In the genomic region with DNA sequence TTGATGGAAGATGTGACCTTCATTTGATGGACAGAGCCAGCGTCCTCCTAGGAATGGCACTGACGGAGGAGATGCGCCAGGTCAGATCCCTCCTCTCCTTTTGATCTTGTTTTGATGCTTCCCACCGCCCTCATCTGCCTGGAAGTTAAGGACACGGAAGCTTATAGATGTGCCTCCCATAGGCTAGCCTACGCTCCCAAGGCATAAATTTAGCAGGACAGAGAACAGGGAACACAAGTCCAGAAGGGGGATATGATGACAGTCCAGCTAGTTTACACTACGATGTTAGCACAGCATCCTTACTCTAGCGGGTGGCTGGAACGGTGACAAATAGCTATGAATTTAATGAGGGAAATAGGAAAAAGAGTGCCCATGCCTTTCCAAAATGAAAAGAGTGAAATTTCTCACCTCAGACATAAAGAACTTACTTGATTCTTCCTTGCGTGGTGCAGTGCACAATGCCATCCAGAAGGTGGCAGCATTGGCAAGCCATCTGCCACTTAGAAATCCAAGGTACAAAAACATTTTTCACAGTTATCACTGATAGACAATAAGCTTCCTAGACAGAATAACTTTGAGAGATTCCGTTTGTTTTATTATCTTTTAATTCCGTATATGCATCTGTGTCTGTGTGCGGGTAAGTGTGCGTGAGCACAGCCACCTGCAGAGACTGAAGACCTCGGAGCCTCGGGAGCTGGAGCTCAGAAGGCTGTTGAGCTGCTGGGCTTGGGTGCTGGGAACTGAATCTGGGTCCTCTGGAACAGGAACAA, we compare ENCODE assay signal across 9 mouse cellular contexts. TPM values are rescaled to one million over a fixed set of nuclear protein-coding genes. Genes with fewer than 3 reads are reported as not detected.
A peak's percentile ranks its signal among the peaks of the same experiment; 100 is the strongest.
DNase-seq lines count a peak whose midpoint lies in the region; ATAC-seq and TF ChIP-seq lines count a peak whose summit lies in the region.
"Had no signal": no experiment of that assay in that cellular context is flagged by ENCODE, and none has a peak within 500 bp of the region (broad histone marks: within the 10 kb centered on the region; RNA-seq: fewer than 3 reads in every experiment).

No protein-coding gene starts in this region.

- H3K4me1 ChIP-seq in intestine, postnatal 0 days (replicated peaks; ENCODE audit: control insufficient read depth, insufficient read depth, low read length), result no peaks in the 10 kb centered on the region
- peaks cover 4% of the 10 kb centered on the region; the same call in 1 of the 2 replicates for H3K4me1 ChIP-seq in intestine, embryonic 16.5 days (ENCODE audit: control insufficient read depth, insufficient read depth, low read length)
- peaks cover 19% of the 10 kb centered on the region for H3K4me1 ChIP-seq in heart, embryonic 10.5 days
- no peaks in the 10 kb centered on the region for H3K4me1 ChIP-seq in midbrain, embryonic 14.5 days (ENCODE audit: control insufficient read depth, insufficient read depth, low read length)
- H3K4me1 ChIP-seq: embryonic facial prominence, embryonic 15.5 days had no signal

- no peaks in the 10 kb centered on the region for H3K27me3 ChIP-seq in intestine, postnatal 0 days (replicated peaks; ENCODE audit: control insufficient read depth, insufficient read depth, low read length)
- no peaks in the 10 kb centered on the region for H3K27me3 ChIP-seq in intestine, embryonic 16.5 days (replicated peaks; ENCODE audit: control insufficient read depth, insufficient read depth, low read length)
- H3K27me3 ChIP-seq in heart, embryonic 10.5 days (ENCODE audit: insufficient read depth, poor library complexity, severe bottlenecking), result no peaks in the 10 kb centered on the region
- H3K27me3 ChIP-seq in midbrain, embryonic 14.5 days (ENCODE audit: control insufficient read depth, insufficient read depth, low read length), result no peaks in the 10 kb centered on the region
- H3K27me3 ChIP-seq: embryonic facial prominence, embryonic 15.5 days had no signal

- WGBS in intestine, postnatal 0 days, result 63% methylated on average over 16 of the region's 16 CpGs
- 63% methylated on average over 16 of the region's 16 CpGs for WGBS in intestine, embryonic 16.5 days
- 56% methylated on average over 16 of the region's 16 CpGs for WGBS in heart, embryonic 10.5 days
- 58% methylated on average over 16 of the region's 16 CpGs for WGBS in midbrain, embryonic 14.5 days

- peak; percentile 94 for TF ChIP-seq CTCF in intestine, postnatal 0 days (IDR thresholded peaks at IDR 0.05; ENCODE audit: low read depth)

- peak; percentile 45 for DNase-seq in WW6 (ENCODE audit: low read depth, low spot score)
- peak; percentile 70 for DNase-seq in heart, embryonic 10.5 days (ENCODE audit: low spot score)
- peak; percentile 29 to 70 for DNase-seq in layer of hippocampus, postnatal 25 days (ENCODE audit: extremely low spot score in 1 of 2, low spot score in 1 of 2)
- DNase-seq in midbrain, embryonic 14.5 days, result peak; percentile 85
- DNase-seq in spleen, postnatal 36 days (ENCODE audit: low spot score in 2 of 2), result peak; percentile 40 to 57

- no peak overlapping the region for H3K27ac ChIP-seq in intestine, postnatal 0 days (ENCODE audit: low read depth, low read length)
- H3K27ac ChIP-seq in intestine, embryonic 16.5 days (ENCODE audit: low read length), result no peak overlapping the region
- no peak overlapping the region for H3K27ac ChIP-seq in heart, embryonic 10.5 days
- H3K27ac ChIP-seq in midbrain, embryonic 14.5 days (replicated peaks; ENCODE audit: low read depth, low read length), result no peak overlapping the region
- H3K27ac ChIP-seq: embryonic facial prominence, embryonic 15.5 days had no signal

- H3K36me3 ChIP-seq in intestine, postnatal 0 days (ENCODE audit: control insufficient read depth, insufficient read depth), result no peaks in the 10 kb centered on the region
- no peaks in the 10 kb centered on the region for H3K36me3 ChIP-seq in intestine, embryonic 16.5 days (ENCODE audit: control insufficient read depth, insufficient read depth, low read length)
- H3K36me3 ChIP-seq in heart, embryonic 10.5 days, result no peaks in the 10 kb centered on the region
- H3K36me3 ChIP-seq in midbrain, embryonic 14.5 days (ENCODE audit: control insufficient read depth, insufficient read depth, low read length), result no peaks in the 10 kb centered on the region
- H3K36me3 ChIP-seq: embryonic facial prominence, embryonic 15.5 days had no signal

- no peak for ATAC-seq in intestine, postnatal 0 days
- no peak for ATAC-seq in intestine, embryonic 16.5 days
- ATAC-seq in common myeloid progenitor, adult 5-6 weeks (replicated peaks; ENCODE audit: low read depth, poor library complexity, severe bottlenecking), result peak; percentile 85
- ATAC-seq in midbrain, embryonic 14.5 days (ENCODE audit: low FRiP score, low TSS enrichment), result no peak

- H3K9ac ChIP-seq in intestine, postnatal 0 days (ENCODE audit: low read depth, low read length), result no peak overlapping the region
- no peak overlapping the region for H3K9ac ChIP-seq in intestine, embryonic 16.5 days (ENCODE audit: low read depth, low read length)
- no peak overlapping the region for H3K9ac ChIP-seq in midbrain, embryonic 14.5 days (replicated peaks; ENCODE audit: low read length)
- H3K9ac ChIP-seq: embryonic facial prominence, embryonic 15.5 days had no signal

- H3K9me3 ChIP-seq in intestine, postnatal 0 days (ENCODE audit: control insufficient read depth), result no peaks in the 10 kb centered on the region
- H3K9me3 ChIP-seq in intestine, embryonic 16.5 days (ENCODE audit: control insufficient read depth, low read length), result no peaks in the 10 kb centered on the region
- no peaks in the 10 kb centered on the region for H3K9me3 ChIP-seq in heart, embryonic 10.5 days
- H3K9me3 ChIP-seq in midbrain, embryonic 14.5 days (ENCODE audit: control insufficient read depth, low read length), result no peaks in the 10 kb centered on the region
- H3K9me3 ChIP-seq: embryonic facial prominence, embryonic 15.5 days had no signal

- no peak overlapping the region for H3K4me3 ChIP-seq in intestine, postnatal 0 days (ENCODE audit: low read depth, low read length)
- no peak overlapping the region for H3K4me3 ChIP-seq in intestine, embryonic 16.5 days (ENCODE audit: low read length)
- H3K4me3 ChIP-seq in heart, embryonic 10.5 days, result no peak overlapping the region
- no peak overlapping the region for H3K4me3 ChIP-seq in midbrain, embryonic 14.5 days (replicated peaks; ENCODE audit: low read depth, low read length)
- H3K4me3 ChIP-seq: embryonic facial prominence, embryonic 15.5 days had no signal

- H3K4me2 ChIP-seq in intestine, postnatal 0 days (replicated peaks; ENCODE audit: low read depth), result no peak overlapping the region
- H3K4me2 ChIP-seq in intestine, embryonic 16.5 days (ENCODE audit: low read depth, low read length), result no peak overlapping the region
- H3K4me2 ChIP-seq in midbrain, embryonic 14.5 days (ENCODE audit: low read length), result no peak overlapping the region
- H3K4me2 ChIP-seq: embryonic facial prominence, embryonic 15.5 days had no signal

RNA-seq across cellular contexts. Expression of a gene that starts 6.9 kb away (rescaled TPM):
- not detected in 2 replicates for polyA plus RNA-seq in intestine, postnatal 0 days (2015; fragmentation: Nextera tagmentation; extraction: Ambion mirVana)
- not detected in 2 replicates for polyA plus RNA-seq in intestine, embryonic 16.5 days (2015; fragmentation: Nextera tagmentation; extraction: Ambion mirVana)
- total RNA-seq in common myeloid progenitor, adult 5-6 weeks (2017), result not detected in 2 replicates
- polyA plus RNA-seq in heart, embryonic 10.5 days (2016; fragmentation: Nextera tagmentation; extraction: Ambion mirVana), result 0.11 TPM in 1 of 2 replicates, not detected in the other
- not detected for total RNA-seq in layer of hippocampus, postnatal 25 days (2021)
- polyA plus RNA-seq in midbrain, embryonic 14.5 days (2014; fragmentation: Nextera tagmentation; extraction: Ambion mirVana), result not detected in 2 replicates
- polyA plus RNA-seq: embryonic facial prominence, embryonic 15.5 days had no signal
